Mouse (Mus musculus) midbrain, embryonic 12.5 days (tissue): ENCODE data around the gene Zbtb17. TPM values are rescaled to one million over a fixed set of nuclear protein-coding genes. Genes with fewer than 3 reads are reported as not detected.

Experiments
- ATAC-seq: fragments of 200-750 bp; cut with Nextera tagmentation; 2 replicates; pipeline ENCODE4 v1.8.0; 2017; ENCODE audit warnings: low read depth, moderate TSS enrichment, moderate library complexity; ENCODE audit not compliant: low FRiP score
- H3K27ac ChIP-seq: fragments of 300-500 bp; sonication (generic); replicated peaks from 2 replicates; pipeline ENCODE4 v1.5.1; 2016; ENCODE audit warnings: mild to moderate bottlenecking
- H3K27me3 ChIP-seq: fragments of 300-500 bp; sonication (generic); 2 replicates; pipeline ENCODE4 v1.6.1; 2016; ENCODE audit warnings: mild to moderate bottlenecking
- H3K36me3 ChIP-seq: fragments of 300-500 bp; sonication (generic); 2 replicates; pipeline ENCODE4 v1.6.1; 2016
- H3K4me1 ChIP-seq: fragments of 300-500 bp; sonication (generic); 2 replicates; pipeline ENCODE4 v1.6.1; 2016
- H3K4me2 ChIP-seq: fragments of 300-500 bp; sonication (generic); replicated peaks from 2 replicates; pipeline ENCODE4 v1.6.1; 2016; ENCODE audit warnings: mild to moderate bottlenecking, moderate library complexity
- H3K4me3 ChIP-seq: fragments of 300-500 bp; sonication (generic); 2 replicates; pipeline ENCODE4 v1.5.1; 2016; ENCODE audit warnings: mild to moderate bottlenecking
- H3K9ac ChIP-seq: fragments of 300-500 bp; sonication (generic); replicated peaks from 2 replicates; pipeline ENCODE4 v1.6.1; 2016; ENCODE audit warnings: mild to moderate bottlenecking, moderate library complexity
- H3K9me3 ChIP-seq: fragments of 300-500 bp; sonication (generic); 2 replicates; pipeline ENCODE4 v1.6.1; 2016; ENCODE audit warnings: mild to moderate bottlenecking
- WGBS: fragments of 180-500 bp; shearing (Covaris S2); methylation state at CpG from one replicate; pipeline ENCODE4 v1.1.7; 2016; 5-methylcytosine and 5-hydroxymethylcytosine counted together
- polyA plus RNA-seq: library from polyadenylated mRNA; unstranded; fragments of >200 nt; fragmentation: Nextera tagmentation; extraction: Ambion mirVana; gene quantifications from 2 replicates; pipeline ENCODE4 v1.2.1, GENCODE M21; 2016

Gene Zbtb17
- polyA plus RNA-seq, 1 experiment from 2014 or later = 63.8 TPM

GRCm38 (mm10) chr4:141514179-141514641 is 69.8 kb downstream of the Zbtb17 start:
- no peak overlapping the region for H3K27ac ChIP-seq
- H3K9me3 ChIP-seq = no peaks in the 10 kb centered on the region
- H3K36me3 ChIP-seq = peaks cover 44% of the 10 kb centered on the region
- no peaks in the 10 kb centered on the region for H3K4me1 ChIP-seq
- H3K9ac ChIP-seq = no peak overlapping the region
- no peak overlapping the region for H3K4me3 ChIP-seq
- WGBS = 64% methylated on average over 12 of the region's 12 CpGs
- no peaks in the 10 kb centered on the region for H3K27me3 ChIP-seq
- H3K4me2 ChIP-seq = no peak overlapping the region
- no peak for ATAC-seq

Other genes starting within 250 kb of the Zbtb17 start
- 6.4 and 7.1 TPM in 2 replicates for gene Rsg1, start 230.7 kb upstream of the Zbtb17 start, polyA plus RNA-seq
- 2.1 and 2.7 TPM in 2 replicates for gene Arhgef19, start 205.2 kb upstream of the Zbtb17 start, polyA plus RNA-seq
- 6.5 and 7.8 TPM in 2 replicates for gene Epha2, start 143.4 kb upstream of the Zbtb17 start, polyA plus RNA-seq
- gene Fam131c, start 76.4 kb upstream of the Zbtb17 start, polyA plus RNA-seq = 3.5 and 3.8 TPM in 2 replicates
- gene Clcnka, start 45.9 kb upstream of the Zbtb17 start, polyA plus RNA-seq = not detected in 2 replicates
- not detected in 2 replicates for gene Clcnkb, start 28.6 kb upstream of the Zbtb17 start, polyA plus RNA-seq
- gene Hspb7, start 23.9 kb upstream of the Zbtb17 start, polyA plus RNA-seq = 0.13 TPM in 1 of 2 replicates, not detected in the other
- gene Srarp, start 8.5 kb upstream of the Zbtb17 start, polyA plus RNA-seq = 0.20 TPM in 1 of 2 replicates, not detected in the other
- gene Spen, start 93.9 kb downstream of the Zbtb17 start, polyA plus RNA-seq = 22.2 and 24.2 TPM in 2 replicates
- gene Fblim1, start 161.4 kb downstream of the Zbtb17 start, polyA plus RNA-seq = 22.2 and 28.7 TPM in 2 replicates
- gene Tmem82, start 174.0 kb downstream of the Zbtb17 start, polyA plus RNA-seq = 0.26 and 0.41 TPM in 2 replicates
- gene Slc25a34, start 179.2 kb downstream of the Zbtb17 start, polyA plus RNA-seq = 0.06 TPM in 1 of 2 replicates, not detected in the other
- 6.1 and 7.6 TPM in 2 replicates for gene Plekhm2, start 220.2 kb downstream of the Zbtb17 start, polyA plus RNA-seq
- not detected in 2 replicates for gene Rsc1a1, start 240.9 kb downstream of the Zbtb17 start, polyA plus RNA-seq